Mouse (Mus musculus) megakaryocyte progenitor cell, adult 5-6 weeks (primary cell): Measurements from ENCODE around the gene Gm48551. TPM values are rescaled to one million over a fixed set of nuclear protein-coding genes. Genes with fewer than 3 reads are reported as not detected.
A peak's percentile ranks its signal among the peaks of the same experiment; 100 is the strongest.

ENCODE experiments used
- ATAC-seq: replicated peaks from 2 replicates; pipeline ENCODE4 v1.8.0; 2016; ENCODE audit warnings: mild to moderate bottlenecking, moderate TSS enrichment, inconsistent platforms; ENCODE audit not compliant: poor library complexity
- total RNA-seq, 2 experiments: library from RNA; stranded (forward) in 1 of 2; stranded (reverse) in 1 of 2; fragments of 157-497, 149-512 nt in 1 of 2; fragments of 200-1000 nt in 1 of 2; gene quantifications; 2 replicates each; pipeline versions ENCODE4 v1.2.3 to v1.2.4; 2015 to 2017

Gm48551 gene
- total RNA-seq, 2 experiments from 2014 or later, result 0.62 to 2.6 TPM

DNA sequence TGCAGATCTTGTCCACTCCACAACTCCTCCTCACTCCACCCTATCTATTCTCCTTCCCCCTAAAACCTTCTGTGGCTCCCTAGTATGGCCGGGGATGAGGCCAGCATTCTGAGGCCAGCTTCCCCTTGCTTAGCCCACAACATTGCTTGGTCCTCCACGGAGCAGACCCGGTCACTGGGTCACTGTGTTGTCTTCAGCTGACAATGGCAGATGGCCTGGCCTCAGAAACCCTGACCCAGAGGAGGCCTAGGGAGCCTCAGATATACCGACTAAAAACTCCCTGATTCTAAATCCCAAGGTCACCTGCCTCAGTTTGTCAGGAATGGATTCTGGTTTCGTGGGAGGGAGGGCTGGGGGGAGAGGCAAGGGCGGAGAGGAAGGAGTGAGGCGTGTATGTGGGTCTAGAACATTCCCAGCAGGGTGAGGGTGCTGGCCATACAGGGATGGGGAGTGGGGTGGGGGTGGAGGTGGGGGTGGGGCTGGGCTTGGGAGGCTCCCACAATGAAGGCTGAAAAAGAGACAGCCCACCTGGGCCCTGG lies 18.0 kb downstream of the Gm48551 start:
- ATAC-seq, result no peak

DNA sequence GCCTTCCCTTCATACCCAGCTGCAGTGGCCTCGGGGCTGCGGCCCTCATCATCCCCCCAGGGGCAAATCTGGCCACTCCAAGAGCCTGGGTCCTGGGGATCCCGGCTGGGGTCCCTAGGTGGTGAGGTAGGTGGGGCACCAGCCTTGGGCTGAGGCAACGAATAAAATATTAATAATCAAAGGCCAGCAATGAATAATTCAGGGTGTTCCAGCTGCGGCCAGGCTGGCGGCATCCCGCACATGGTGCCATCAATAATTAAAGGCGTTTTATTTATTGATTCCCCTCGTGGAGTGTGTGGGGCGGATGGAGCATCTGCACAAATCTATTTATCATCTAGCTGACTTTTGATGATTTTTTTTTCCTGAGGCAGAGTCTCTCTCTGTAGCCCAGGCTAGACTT lies 19.2 kb downstream of the Gm48551 start:
- no peak for ATAC-seq

DNA sequence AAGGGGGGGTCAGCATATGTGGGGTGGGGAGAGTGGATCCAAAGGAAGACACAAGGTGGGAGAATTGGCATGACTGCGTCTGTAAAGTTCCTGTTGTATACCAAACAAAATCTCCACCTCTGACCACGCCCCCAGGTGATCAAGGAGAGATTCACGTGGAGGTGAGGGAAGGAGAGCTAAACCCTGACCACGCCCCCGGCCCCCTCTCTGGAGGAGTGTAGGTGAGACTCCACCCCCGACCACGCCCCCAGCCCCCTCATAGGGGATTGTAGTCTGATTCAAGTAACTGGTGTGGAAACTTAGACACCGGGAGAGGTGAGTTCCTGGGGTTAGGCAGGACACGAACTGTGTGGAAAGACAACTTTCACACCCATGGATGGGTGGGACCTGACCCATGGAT lies 19.8 kb downstream of the Gm48551 start:
- no peak for ATAC-seq

DNA sequence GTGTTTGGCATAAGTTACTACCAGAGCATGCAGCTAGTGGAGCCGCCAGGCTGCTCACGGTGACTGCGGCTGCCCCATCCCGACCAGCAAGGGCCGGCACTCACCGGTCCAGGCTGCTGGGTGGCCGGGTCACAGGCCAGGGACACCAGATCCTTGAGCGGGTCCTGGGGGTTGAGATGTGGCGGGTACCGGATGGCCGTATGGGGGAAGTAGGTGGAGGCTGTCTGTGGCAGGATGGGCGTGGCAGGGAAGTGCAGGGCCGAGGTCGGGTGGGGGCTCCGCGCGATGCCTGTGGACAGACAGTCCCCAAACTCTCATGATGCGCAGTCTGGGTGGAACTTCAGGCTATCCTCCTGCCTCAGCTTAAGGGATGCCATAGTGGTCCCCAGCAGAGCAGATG lies 20.5 kb downstream of the Gm48551 start:
- ATAC-seq, result 0 out of 2 replicates have a peak, but pooled peaks have one; percentile 7

DNA sequence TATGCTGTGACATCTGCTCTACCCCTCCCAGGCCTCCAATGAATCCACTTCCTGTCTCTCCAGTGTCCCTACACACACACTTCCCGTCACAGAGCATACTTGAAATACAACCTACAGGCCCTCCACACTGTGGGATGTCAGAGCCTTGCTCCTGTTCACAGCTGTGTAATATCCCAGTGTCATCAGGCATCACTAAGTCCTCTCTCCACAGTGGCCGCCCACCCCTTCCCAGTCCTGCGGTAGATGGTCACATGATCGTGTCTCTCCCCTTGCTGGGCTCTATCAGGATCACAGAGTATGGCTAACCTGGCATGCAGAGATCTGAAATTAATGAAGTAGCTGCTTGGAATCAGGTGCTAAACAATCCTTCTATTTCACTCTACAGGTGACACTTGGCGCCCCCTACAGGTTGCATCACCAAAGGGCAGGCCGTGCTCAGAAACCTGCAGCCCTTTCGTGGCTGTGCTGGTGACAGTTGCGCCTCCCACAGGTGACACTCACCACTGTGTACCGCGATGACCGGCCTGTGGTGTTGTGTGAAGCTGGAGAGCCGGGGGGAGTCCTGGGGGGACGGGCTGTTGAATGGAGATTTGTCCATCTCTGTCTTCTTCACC lies 21.4 kb downstream of the Gm48551 start:
- ATAC-seq, result peak; percentile 21; the same call in 1 of the 2 replicates

- no peak for ATAC-seq
Measured at GRCm38 (mm10) chr10:81406504-81407440, 22.5 kb downstream of the Gm48551 start.

- ATAC-seq, result peak; percentile 68
Measured at GRCm38 (mm10) chr10:81407539-81408423, 23.5 kb downstream of the Gm48551 start.

DNA sequence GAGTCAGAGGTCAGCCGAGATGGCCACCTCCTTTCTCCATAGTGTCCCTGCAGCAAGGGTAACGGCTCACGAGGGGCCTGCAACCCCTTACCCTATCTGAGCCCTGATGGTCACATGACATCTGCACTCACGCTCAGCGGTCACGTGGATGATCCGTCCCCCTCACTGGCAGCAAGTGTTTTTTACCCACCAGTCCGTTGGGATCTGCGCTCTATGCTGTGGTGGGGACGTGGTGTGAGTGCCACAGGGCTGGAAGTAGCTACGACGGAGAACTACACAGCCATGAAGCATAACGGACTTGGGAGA lies 24.1 kb downstream of the Gm48551 start:
- no peak for ATAC-seq

DNA sequence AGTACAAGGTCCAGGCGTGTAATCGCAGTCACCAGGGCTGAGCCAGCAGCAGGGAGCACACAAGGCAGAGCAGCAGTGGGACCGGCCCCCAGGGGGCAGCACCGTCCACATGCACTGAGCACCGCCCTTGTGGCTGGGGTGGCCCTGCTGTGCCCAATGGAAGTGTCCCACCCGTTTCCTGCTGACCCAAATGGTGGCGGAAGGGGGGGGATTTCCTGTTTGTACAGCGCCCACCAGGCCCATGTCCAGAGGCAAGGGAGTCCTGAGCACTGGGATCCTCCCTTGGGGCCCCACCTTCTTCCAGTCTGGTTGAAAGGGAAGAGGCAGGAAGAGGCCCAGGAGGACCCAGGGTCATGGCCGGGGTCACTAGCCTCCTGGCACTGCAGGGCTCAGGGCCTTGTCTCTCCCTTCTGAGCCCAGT lies 24.6 kb downstream of the Gm48551 start:
- ATAC-seq, result peak; percentile 68

DNA sequence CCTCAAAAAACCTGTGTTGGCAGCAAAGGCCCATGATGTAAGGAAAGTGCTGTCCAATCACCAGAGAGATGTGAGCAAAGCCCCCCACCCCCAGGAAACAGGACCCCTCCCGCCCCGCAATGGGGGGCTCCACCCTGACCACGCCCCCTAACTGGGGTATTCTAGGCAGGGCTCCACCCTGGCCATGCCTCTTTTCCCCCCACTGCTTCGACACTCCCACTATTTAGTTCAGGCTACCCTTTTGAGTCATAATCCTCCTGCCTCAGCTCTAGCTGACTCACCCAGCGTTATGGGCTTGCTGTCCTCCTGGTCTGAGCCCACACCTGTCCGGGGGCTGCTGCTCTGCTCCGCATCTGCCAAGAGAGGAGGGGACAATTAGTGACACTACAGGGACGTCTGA lies 25.1 kb downstream of the Gm48551 start:
- ATAC-seq, result no peak

DNA sequence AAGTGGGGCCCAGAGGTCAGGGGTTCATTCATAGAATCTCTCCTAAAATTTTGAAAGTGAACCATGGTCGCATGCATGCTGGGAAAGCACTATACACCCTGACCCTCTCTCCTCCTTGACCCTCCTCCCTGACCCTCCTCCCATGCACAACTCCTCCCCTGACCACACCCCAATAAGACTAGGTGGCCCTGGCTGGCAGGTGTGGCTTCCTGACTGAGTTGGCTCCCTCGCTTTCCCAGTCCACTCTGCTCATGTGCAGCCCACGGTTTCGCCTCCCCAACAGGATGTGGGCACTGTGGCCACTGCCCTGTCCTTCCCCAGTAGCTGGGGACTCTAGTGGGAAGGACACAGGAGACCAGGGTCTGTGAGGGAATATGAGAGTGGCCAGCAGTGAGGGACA lies 26.1 kb downstream of the Gm48551 start:
- no peak for ATAC-seq

- no peak for ATAC-seq
Measured at GRCm38 (mm10) chr10:81410981-81411380, 26.7 kb downstream of the Gm48551 start.

DNA sequence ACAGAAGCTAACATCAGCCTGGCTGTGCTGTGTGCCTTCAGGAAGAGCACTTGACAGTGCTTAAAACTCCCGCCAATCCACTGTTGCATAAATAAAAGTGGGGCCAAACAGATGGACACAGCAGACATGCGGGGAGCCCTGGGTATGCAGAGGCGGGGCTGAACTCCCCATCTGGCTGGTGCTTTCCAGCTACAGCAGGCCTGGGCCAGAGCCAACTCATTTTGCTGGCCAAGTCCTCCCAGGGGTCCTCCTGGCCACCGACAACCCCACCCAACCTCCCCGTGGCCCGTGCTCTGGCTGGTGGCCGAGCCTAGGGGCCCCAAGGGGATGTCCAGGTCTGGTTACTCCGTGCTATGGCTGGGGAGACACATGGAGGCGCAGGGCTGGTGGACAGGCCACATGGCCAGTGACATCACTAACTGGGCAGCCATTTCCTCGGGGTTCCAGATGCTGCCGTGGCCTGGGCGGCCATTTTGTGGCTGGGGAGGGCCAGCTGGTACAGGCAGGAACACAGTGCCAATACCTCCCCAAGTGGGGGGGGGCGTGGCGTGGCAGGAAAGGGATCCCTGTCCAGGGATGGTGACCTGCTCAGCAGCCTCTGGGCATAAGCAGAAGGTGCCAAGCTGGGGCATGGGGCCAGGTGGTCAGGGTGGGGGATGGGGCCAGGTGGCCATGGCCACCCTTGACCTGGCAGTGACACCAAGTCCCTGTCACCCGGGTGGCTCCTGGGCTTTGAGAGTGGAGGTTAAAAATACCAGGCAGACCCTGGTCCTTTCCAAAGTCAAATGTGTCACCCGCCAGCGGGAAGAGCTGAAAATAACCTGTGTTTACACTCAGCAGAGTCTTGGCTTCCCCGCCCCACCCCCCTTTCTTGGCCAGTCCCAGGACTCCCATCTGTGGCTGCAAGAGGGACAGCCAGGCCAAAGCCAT lies 27.5 kb downstream of the Gm48551 start:
- ATAC-seq, result no peak

DNA sequence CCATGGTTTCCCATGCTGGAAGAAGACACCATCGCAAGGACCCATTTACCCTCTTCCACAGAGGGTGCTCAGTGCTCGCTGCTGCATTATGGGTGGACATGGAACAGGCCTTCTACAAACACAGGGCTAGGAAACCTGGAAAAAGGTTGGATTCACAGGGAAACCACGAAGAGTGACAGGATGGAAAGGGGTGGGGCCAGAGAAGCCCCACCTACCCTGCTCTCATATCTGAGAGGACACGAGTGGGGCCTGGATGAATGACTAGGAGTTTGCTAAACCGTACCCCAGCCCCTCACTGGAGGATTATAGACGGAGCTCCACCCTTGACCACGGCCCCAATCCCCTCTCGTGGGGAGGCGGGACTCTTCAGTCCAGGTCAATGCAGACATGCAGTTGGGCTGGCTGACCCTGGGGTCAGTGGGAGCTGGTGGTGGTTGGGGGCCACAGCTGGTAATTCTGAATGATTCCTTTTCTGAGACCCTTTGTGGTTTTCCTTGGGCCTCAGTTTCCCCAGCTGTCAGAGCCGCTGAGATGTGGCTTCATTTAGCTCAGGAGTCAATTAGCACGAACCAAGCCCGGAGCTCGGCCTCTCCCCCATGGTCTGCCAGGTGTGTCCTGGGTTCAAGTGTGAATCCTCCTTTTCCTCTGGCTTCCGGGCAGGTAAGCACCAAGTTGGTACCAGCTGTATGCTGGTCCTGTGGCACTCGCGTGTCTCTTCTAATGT lies 28.5 kb downstream of the Gm48551 start:
- no peak for ATAC-seq

GRCm38 (mm10) chr10:81413310-81414261 lies 29.3 kb downstream of the Gm48551 start:
- ATAC-seq, result peak; percentile 60

- no peak for ATAC-seq
Measured at GRCm38 (mm10) chr10:81414682-81415081, 30.4 kb downstream of the Gm48551 start.

- ATAC-seq, result no peak
Measured at GRCm38 (mm10) chr10:81415146-81415545, 30.9 kb downstream of the Gm48551 start.
